Mouse (Mus musculus) midbrain, embryonic 16.5 days (tissue): ENCODE data around the gene Kcnd3. TPM values are rescaled to one million over a fixed set of nuclear protein-coding genes. Genes with fewer than 3 reads are reported as not detected.

Experiments
- ATAC-seq: fragments of 200-750 bp; cut with Nextera tagmentation; 2 replicates; pipeline ENCODE4 v1.8.0; 2017; ENCODE audit warnings: moderate TSS enrichment
- H3K27ac ChIP-seq: fragments of 300-500 bp; sonication (generic); 2 replicates; pipeline ENCODE4 v1.5.1; 2014; ENCODE audit warnings: mild to moderate bottlenecking, low read length, mixed read lengths
- H3K27me3 ChIP-seq: fragments of 300-500 bp; sonication (generic); 2 replicates; pipeline ENCODE4 v1.6.1; 2014; ENCODE audit warnings: low read depth, low read length, mixed read lengths; ENCODE audit not compliant: control insufficient read depth, insufficient read depth
- H3K36me3 ChIP-seq: fragments of 300-500 bp; sonication (generic); 2 replicates; pipeline ENCODE4 v1.6.1; 2014; ENCODE audit warnings: mild to moderate bottlenecking, low read length, moderate library complexity, mixed read lengths; ENCODE audit not compliant: control insufficient read depth, insufficient read depth
- H3K4me1 ChIP-seq: fragments of 300-500 bp; sonication (generic); 2 replicates; pipeline ENCODE4 v1.6.1; 2014; ENCODE audit warnings: mild to moderate bottlenecking, low read length, mixed read lengths; ENCODE audit not compliant: control insufficient read depth, insufficient read depth
- H3K4me2 ChIP-seq: fragments of 300-500 bp; sonication (generic); 2 replicates; pipeline ENCODE4 v1.6.1; 2014; ENCODE audit warnings: mild to moderate bottlenecking, low read length, mixed read lengths
- H3K4me3 ChIP-seq: fragments of 300-500 bp; sonication (generic); 2 replicates; pipeline ENCODE4 v1.5.1; 2014; ENCODE audit warnings: low read depth, mild to moderate bottlenecking, low read length, moderate library complexity, mixed read lengths
- H3K9ac ChIP-seq: fragments of 300-500 bp; sonication (generic); 2 replicates; pipeline ENCODE4 v1.6.1; 2014; ENCODE audit warnings: low read depth, low read length, mixed read lengths
- H3K9me3 ChIP-seq: fragments of 300-500 bp; sonication (generic); replicated peaks from 2 replicates; pipeline ENCODE4 v1.6.1; 2014; ENCODE audit warnings: mild to moderate bottlenecking, low read length, mixed read lengths; ENCODE audit not compliant: control insufficient read depth, poor library complexity, severe bottlenecking
- WGBS: fragments of 180-500 bp; shearing (Covaris S2); extraction: QIAGEN DNeasy Blood & Tissue Kit; methylation state at CpG from one replicate; pipeline ENCODE4 v1.1.7; 2014; 5-methylcytosine and 5-hydroxymethylcytosine counted together
- polyA plus RNA-seq: library from polyadenylated mRNA; unstranded; fragments of >200 nt; fragmentation: Nextera tagmentation; extraction: Ambion mirVana; gene quantifications from 2 replicates; pipeline ENCODE4 v1.2.1, GENCODE M21; 2015

The Kcnd3 gene
- polyA plus RNA-seq, 1 experiment from 2014 or later = 11.6 TPM

- H3K9ac ChIP-seq = no peak overlapping the region
- H3K9me3 ChIP-seq = no peaks in the 10 kb centered on the region
- no peaks in the 10 kb centered on the region for H3K36me3 ChIP-seq
- ATAC-seq = no peak
- no peak overlapping the region for H3K27ac ChIP-seq
- no peak overlapping the region for H3K4me3 ChIP-seq
- WGBS = 46% methylated on average over 8 of the region's 8 CpGs
- no peak overlapping the region for H3K4me2 ChIP-seq
- H3K4me1 ChIP-seq = peaks cover 25% of the 10 kb centered on the region
- no peaks in the 10 kb centered on the region for H3K27me3 ChIP-seq
These were observed 29.3 kb downstream of the Kcnd3 start for GRCm38 (mm10) chr3:105481419-105481818.

GRCm38 (mm10) chr3:105483651-105484052 lies 31.5 kb downstream of the Kcnd3 start:
- peak; percentile 46 for ATAC-seq
- no peak overlapping the region for H3K9ac ChIP-seq
- no peak overlapping the region for H3K4me3 ChIP-seq
- no peaks in the 10 kb centered on the region for H3K9me3 ChIP-seq
- no peaks in the 10 kb centered on the region for H3K36me3 ChIP-seq
- peak overlapping the region; percentile 28; the same call in 1 of the 2 replicates for H3K4me2 ChIP-seq
- WGBS = 42% methylated on average over 13 of the region's 13 CpGs
- H3K4me1 ChIP-seq = peaks cover 25% of the 10 kb centered on the region
- no peak overlapping the region for H3K27ac ChIP-seq
- no peaks in the 10 kb centered on the region for H3K27me3 ChIP-seq

- Histone ChIP-seq H3K9ac (no peak overlapping the region), H3K9me3 (no peaks in the 10 kb centered on the region), H3K27ac (no peak overlapping the region), H3K4me2 (no peak overlapping the region), H3K27me3 (no peaks in the 10 kb centered on the region), H3K4me1 (peaks cover 17% of the 10 kb centered on the region), H3K36me3 (no peaks in the 10 kb centered on the region), H3K4me3 (no peak overlapping the region)
- WGBS = 59% methylated on average over 8 of the region's 8 CpGs
- no peak for ATAC-seq
These were observed 35.0 kb downstream of the Kcnd3 start for GRCm38 (mm10) chr3:105487171-105487570.

GRCm38 (mm10) chr3:105489607-105490006 lies 37.5 kb downstream of the Kcnd3 start:
- Histone ChIP-seq H3K36me3 (no peaks in the 10 kb centered on the region), H3K27me3 (no peaks in the 10 kb centered on the region), H3K9ac (0 out of 2 replicates have a peak overlapping the region, but pooled peaks have one; percentile 4), H3K27ac (peak overlapping the region; percentile 43), H3K4me2 (no peak overlapping the region), H3K9me3 (no peaks in the 10 kb centered on the region), H3K4me1 (peaks cover 8% of the 10 kb centered on the region; the same call in 1 of the 2 replicates), H3K4me3 (no peak overlapping the region)
- no peak; the same call in 1 of the 2 replicates for ATAC-seq
- 14% methylated on average over 4 of the region's 4 CpGs for WGBS

- 0 out of 2 replicates have a peak, but pooled peaks cover 6% of the 10 kb centered on the region for H3K4me1 ChIP-seq
- H3K9ac ChIP-seq = no peak overlapping the region
- no peak overlapping the region for H3K4me3 ChIP-seq
- no peak overlapping the region for H3K27ac ChIP-seq
- no peaks in the 10 kb centered on the region for H3K36me3 ChIP-seq
- no peaks in the 10 kb centered on the region for H3K9me3 ChIP-seq
- WGBS = 56% methylated on average over 9 of the region's 9 CpGs
- no peaks in the 10 kb centered on the region for H3K27me3 ChIP-seq
- no peak for ATAC-seq
- no peak overlapping the region for H3K4me2 ChIP-seq
These were observed 42.8 kb downstream of the Kcnd3 start for GRCm38 (mm10) chr3:105494886-105495285.

GRCm38 (mm10) chr3:105496216-105496615 lies 44.1 kb downstream of the Kcnd3 start:
- no peak overlapping the region for H3K4me2 ChIP-seq
- H3K4me3 ChIP-seq = no peak overlapping the region
- H3K9me3 ChIP-seq = no peaks in the 10 kb centered on the region
- 0 out of 2 replicates have a peak, but pooled peaks cover 4% of the 10 kb centered on the region for H3K4me1 ChIP-seq
- H3K36me3 ChIP-seq = no peaks in the 10 kb centered on the region
- no peak overlapping the region for H3K9ac ChIP-seq
- ATAC-seq = no peak
- H3K27me3 ChIP-seq = no peaks in the 10 kb centered on the region
- H3K27ac ChIP-seq = no peak overlapping the region
- WGBS = 70% methylated on average over 7 of the region's 7 CpGs

- no peak for ATAC-seq
- Histone ChIP-seq H3K9me3 (no peaks in the 10 kb centered on the region), H3K4me2 (no peak overlapping the region), H3K27ac (no peak overlapping the region), H3K9ac (no peak overlapping the region), H3K4me1 (0 out of 2 replicates have a peak, but pooled peaks cover 4% of the 10 kb centered on the region), H3K27me3 (no peaks in the 10 kb centered on the region), H3K4me3 (no peak overlapping the region), H3K36me3 (no peaks in the 10 kb centered on the region)
- 89% methylated on average over 5 of the region's 5 CpGs for WGBS
These were observed 44.8 kb downstream of the Kcnd3 start for GRCm38 (mm10) chr3:105496935-105497334.

GRCm38 (mm10) chr3:105501071-105501470 lies 48.9 kb downstream of the Kcnd3 start:
- H3K4me1 ChIP-seq = peaks cover 12% of the 10 kb centered on the region
- H3K4me2 ChIP-seq = no peak overlapping the region
- no peak overlapping the region for H3K9ac ChIP-seq
- H3K4me3 ChIP-seq = no peak overlapping the region
- H3K36me3 ChIP-seq = no peaks in the 10 kb centered on the region
- H3K9me3 ChIP-seq = no peaks in the 10 kb centered on the region
- no peak overlapping the region for H3K27ac ChIP-seq
- H3K27me3 ChIP-seq = no peaks in the 10 kb centered on the region
- ATAC-seq = no peak
- 87% methylated on average over 1 of the region's 1 CpGs for WGBS

GRCm38 (mm10) chr3:105504272-105504671 lies 52.1 kb downstream of the Kcnd3 start:
- no peak overlapping the region for H3K4me2 ChIP-seq
- no peak for ATAC-seq
- peaks cover 18% of the 10 kb centered on the region for H3K4me1 ChIP-seq
- no peak overlapping the region for H3K9ac ChIP-seq
- H3K9me3 ChIP-seq = no peaks in the 10 kb centered on the region
- no peaks in the 10 kb centered on the region for H3K27me3 ChIP-seq
- no peak overlapping the region for H3K4me3 ChIP-seq
- 96% methylated on average over 3 of the region's 3 CpGs for WGBS
- no peak overlapping the region for H3K27ac ChIP-seq
- H3K36me3 ChIP-seq = no peaks in the 10 kb centered on the region
